Mouse (Mus musculus): ENCODE measurements around the gene Prf1.

GRCm38 (mm10) chr10:61286246-61286645, 11.4 kb upstream of the Prf1 start:
- no peak for TF ChIP-seq CTCF (IDR thresholded peaks at IDR 0.05)
- TF ChIP-seq POLR2A (IDR thresholded peaks at IDR 0.05; ENCODE audit: insufficient read depth, low read depth, low read length), result no peak
- no peak for TF ChIP-seq EP300 (IDR thresholded peaks at IDR 0.05; ENCODE audit: insufficient read depth, low read depth, low read length)

Data from heart, adult 2 months (tissue).